Mouse (Mus musculus) adipocyte (in vitro differentiated cells): ENCODE data around the gene Gm49395.

ENCODE experiments used
- DNase-seq: peaks from one replicate; pipeline ENCODE4 v3.0.0-alpha.2; 2016; ENCODE audit warnings: low spot score

The Gm49395 gene

GRCm38 (mm10) chr13:115099381-115099780 lies 2.3 kb downstream of the Gm49395 start:
- no peak for DNase-seq

GRCm38 (mm10) chr13:115098227-115098626 lies 3.5 kb downstream of the Gm49395 start:
- DNase-seq, result no peak

GRCm38 (mm10) chr13:115096965-115097364 lies 4.8 kb downstream of the Gm49395 start:
- no peak for DNase-seq

- DNase-seq, result peak; percentile 27
Observed at GRCm38 (mm10) chr13:115096216-115096615, 5.5 kb downstream of the Gm49395 start.

DNA sequence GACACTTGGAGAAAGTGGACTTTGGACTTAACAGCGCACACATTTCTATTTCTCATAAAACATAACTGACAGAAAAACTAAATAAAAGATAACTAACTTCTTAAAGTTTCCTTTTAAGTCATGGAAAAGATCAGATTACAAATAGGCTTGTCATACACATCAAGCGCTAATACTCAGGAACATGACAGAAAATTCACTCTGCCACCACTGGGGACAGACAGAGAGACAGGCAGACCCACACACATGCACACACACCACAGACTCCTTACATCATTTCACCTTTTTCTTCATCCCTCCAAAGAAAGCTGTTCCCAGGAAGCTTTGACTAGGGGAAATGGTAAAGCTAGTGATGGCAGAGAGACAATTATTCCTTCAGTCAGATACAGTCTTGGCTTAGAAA lies 6.3 kb downstream of the Gm49395 start:
- peak; percentile 26 for DNase-seq

DNA sequence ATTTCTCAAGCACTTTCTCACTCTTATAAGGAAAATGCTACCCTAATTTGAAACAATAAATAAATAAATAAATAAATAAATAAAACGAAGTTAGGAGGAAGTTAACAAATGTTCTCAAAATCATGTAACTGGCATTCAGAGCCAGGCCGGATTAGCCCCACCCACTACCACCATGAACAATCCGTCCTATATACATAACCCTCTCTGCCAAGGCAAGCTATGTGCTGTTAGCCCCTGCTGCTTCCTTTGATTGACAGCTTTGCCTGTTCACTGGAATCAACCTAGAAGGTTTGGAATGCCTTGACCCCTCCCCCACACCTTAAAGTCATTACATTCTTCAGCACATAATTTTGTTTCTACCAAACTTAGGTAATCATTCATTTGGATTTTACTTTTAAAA lies 10.2 kb downstream of the Gm49395 start:
- DNase-seq, result no peak

GRCm38 (mm10) chr13:115090977-115091445 lies 10.7 kb downstream of the Gm49395 start:
- DNase-seq, result no peak

DNA sequence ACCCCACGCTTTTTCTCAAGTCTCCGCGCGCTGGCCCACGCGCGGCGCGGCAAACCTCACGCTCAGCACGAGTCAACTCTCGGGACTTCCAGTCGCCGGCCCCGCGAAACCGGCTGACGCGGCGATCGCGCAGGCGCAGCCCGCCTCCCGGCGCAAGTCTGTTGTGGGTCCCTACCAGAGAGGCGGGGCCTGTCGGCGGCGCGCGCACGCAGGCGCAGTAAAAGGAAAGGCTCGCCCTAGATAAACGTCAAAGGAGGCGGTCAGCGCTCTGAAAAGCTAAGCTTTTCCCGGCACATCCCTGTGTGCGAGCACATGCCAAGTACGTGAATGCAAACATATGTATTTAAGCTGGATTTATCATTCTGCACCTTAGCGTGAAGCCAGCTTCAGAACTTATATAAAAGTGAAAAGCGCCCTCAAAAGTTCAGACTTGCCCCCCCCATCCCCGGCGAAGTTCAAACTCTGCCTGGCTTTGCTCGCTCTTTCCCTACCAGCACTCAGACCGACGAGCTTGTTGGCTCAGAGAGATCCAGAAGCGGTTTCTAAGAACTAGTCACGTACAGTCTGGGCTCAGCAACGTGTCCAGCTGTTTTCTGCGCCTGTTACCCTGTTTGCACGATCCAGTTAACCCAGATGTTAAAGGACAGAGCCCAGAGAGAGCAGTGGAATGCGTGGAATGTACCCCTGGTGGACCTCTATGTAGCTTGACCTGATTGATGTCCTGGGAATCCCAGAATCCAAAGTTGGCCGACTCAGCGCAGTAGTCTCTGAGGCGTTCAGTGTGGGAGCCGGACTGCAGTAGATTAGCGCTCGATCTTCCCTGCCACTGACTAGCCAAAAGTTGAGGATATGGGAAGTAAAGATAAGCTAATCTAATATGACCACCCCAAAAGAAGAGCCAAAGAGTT lies 11.4 kb downstream of the Gm49395 start, which contains the start of gene Pelo:
Gene Pelo, minus strand, starts transcription at position 118 of the 908 bp plus-strand sequence.
- DNase-seq, result peak; percentile 89

DNA sequence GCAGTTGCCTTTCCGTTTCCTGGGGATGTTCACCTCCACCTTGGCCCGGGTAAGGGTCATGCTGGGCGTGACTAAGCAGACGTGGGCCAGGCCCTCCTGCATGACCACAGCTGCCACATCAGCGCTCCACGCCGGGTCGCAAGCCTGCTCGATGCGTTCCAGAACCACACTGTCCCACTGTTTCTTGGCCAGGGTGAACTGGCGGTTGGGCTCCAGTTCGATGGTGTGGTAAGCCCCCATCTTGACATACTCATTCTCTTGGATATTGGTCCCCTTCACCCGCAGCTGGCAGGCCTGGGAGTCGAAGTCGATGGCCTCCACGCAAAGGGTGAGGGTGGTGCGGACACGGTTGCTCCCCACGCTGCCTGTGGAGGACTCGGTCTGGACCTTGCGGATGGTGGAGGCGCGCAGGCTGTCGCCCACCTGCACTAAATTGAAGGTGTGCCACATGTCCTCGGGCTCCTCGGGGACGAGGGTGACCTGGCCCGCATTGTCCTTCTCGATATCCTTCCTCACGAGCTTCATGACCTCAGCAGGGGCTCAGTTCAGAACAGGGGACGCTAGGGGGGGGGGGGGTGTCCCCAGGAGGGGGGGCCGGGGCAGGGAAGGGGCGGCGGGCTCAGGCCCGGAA lies 12.2 kb downstream of the Gm49395 start:
- no peak for DNase-seq

DNA sequence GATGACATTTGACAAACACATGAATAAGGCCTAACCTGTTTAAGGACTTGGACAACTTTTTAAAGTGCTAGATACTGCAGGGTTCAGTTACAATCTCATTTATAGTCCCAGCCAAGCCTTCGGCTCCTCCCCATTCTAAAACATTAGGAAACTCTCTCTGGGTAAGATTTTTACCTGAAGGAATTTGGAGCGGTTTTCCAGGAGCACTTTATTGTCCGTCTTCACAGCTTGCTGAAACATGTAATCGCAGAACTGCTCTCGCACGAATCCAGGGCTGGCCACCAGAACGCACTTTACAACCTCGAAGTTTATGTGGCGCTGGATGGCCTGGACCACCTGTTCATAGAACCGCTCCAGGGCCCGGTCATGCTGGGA lies 12.7 kb downstream of the Gm49395 start:
- DNase-seq, result no peak

GRCm38 (mm10) chr13:115085974-115086373 lies 15.7 kb downstream of the Gm49395 start:
- no peak for DNase-seq

GRCm38 (mm10) chr13:115082339-115082738 lies 19.4 kb downstream of the Gm49395 start:
- DNase-seq, result no peak

DNA sequence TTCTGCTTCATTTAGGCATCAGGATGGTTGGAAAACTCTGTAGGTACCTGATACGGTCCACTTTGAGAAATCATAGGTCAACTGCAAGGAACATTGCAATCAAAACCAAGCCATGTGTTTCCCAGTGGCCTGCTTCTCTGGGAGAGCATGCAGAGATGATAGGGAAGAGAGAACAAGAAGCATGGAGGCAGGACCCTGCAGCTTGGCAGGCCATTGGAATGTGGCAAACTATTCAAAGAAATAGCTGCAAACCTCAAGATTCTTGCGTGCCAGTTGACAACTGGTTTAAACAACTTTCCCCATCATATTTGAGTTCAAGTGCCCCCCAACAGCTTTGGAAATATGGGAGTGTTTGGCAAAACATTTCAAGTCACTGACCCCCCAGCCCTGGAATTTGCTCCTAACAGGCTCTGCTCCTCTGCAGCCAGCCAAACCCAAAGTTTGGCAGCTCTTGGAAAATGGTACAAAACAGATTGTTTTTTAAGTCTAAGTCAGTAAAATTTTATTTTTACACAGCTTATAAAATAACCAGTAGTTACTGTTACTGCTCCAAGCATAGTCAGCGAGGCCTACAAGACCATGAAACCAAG lies 21.6 kb downstream of the Gm49395 start:
- DNase-seq, result no peak

GRCm38 (mm10) chr13:115078997-115079685 lies 22.6 kb downstream of the Gm49395 start:
- no peak for DNase-seq

DNA sequence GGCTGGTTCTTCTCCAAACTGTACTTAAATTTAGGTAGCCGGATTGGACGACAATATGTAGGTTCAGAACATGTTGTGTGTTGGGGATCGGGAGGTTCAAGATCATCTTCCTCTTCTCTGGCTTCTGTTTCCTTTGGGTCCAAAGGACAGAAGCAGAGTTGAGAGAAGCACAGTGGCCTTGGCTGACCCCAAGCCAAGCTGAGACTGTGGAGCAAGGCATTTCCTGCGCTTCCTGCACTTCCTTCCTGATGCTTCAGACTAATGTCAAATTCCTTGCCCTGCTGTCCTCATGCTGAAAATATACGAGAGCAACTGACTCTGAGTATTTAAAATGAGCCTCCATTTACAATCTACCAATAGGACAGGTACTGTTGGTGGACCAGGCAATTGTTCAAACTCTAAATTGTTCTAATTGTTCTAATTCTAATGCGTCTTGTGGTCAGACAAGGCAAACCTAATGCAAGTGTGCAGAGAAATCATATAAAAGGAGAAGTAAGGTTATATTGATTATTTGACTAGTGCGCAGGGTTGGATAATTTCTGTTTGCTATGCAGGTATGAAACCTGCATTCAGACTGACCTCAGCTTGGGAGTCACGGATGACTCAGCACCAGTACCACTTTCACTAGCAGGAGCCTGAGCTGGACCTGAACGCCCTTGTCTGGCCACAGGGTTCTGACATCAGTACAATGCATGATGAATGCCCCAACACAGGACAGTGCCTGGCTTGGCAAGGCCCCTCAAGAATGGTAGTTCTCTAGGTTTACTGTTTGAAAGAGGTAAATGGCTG lies 24.2 kb downstream of the Gm49395 start:
- DNase-seq, result no peak

DNA sequence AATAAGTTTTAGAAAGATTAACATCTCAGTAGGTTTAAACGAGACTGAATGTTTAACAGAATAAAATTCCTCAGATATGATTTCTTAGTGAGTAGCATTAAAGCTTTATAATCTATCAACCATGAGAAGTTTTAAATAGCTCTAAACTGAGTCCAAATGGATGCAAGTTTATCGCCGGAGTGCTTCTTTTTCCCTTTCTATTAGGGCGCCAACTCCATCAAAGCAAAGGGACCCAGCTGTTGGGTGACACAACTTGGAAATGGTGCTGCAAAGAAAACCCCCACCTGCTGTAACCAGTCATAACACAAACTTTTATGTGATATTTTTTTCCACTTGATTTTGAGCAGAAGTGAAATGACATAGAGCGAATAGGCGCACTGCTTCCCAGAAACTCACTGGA lies 29.3 kb downstream of the Gm49395 start:
- DNase-seq, result no peak

GRCm38 (mm10) chr13:115071431-115071830 lies 30.3 kb downstream of the Gm49395 start:
- peak; percentile 22 for DNase-seq

GRCm38 (mm10) chr13:115067968-115068330 lies 33.8 kb downstream of the Gm49395 start:
- peak; percentile 48 for DNase-seq

GRCm38 (mm10) chr13:115067324-115067967 lies 34.3 kb downstream of the Gm49395 start:
- DNase-seq, result no peak

GRCm38 (mm10) chr13:115057555-115057954 lies 44.2 kb downstream of the Gm49395 start:
- no peak for DNase-seq

DNA sequence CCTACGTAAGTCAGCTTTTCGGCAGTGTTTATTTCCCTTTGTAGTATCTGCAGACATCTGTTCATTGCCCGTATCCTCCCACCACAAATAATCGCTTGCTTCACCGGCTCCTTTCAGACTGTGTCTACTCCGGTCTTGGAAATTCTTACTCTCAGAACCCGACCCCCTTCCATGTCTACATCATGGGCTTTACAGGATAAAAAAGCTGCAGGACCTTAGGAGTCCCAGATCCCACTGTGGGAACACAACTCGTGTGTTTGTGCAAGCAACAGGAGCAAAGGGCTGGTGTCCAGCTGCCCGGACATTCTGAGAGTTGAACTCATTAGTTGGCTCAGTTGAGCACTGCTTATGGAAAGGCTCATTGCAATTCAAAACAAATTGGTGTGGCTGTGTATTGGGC lies 46.9 kb downstream of the Gm49395 start:
- no peak for DNase-seq
